Mouse (Mus musculus): ENCODE measurements around the gene Brd3os.

DNA sequence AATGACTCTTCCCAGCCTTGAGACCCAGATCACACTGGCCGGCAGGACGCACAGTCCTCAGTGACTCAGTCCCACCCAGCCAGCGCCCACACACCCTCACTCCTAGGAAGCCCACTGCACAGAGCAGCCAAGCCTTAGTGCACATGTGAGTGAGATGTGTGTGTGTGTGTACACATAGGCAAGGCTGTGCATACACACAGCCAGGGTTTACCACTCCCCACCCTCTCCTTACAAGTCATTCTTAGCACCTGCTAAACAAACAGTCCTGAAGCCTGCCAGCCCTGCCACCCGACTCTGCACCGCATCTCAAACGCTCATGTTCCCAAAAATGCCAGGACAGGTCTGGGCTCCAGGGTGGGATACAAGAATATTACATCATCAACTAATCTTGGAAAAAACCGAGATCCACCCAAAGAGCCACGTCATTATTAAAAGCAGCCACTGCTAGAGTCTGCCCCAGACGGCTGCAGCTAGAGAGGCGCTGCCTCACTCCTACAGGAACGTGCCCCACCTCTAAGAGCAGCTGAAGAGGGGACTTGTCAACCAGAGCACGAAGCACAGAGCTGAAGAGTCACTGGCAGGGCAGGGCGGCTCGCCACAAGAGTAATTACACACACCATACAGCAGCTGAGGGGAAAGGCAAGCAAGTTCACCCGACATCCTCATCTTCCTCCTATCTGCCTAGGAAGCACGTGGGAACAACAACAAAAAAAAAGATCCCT is 28.0 kb upstream of the Brd3os start:
- TF ChIP-seq CTCF (IDR thresholded peaks at IDR 0.05; ENCODE audit: borderline replicate concordance, insufficient read depth, low read length): no peak
- TF ChIP-seq POLR2A (IDR thresholded peaks at IDR 0.05; ENCODE audit: low read depth, low read length): no peak; the same call in 1 of the 2 replicates

All from embryonic fibroblast, embryonic 13.5 days (primary cell).